Mouse (Mus musculus) neutrophil, adult 5-6 weeks (primary cell): ENCODE results near the gene Asic3. TPM values are rescaled to one million over a fixed set of nuclear protein-coding genes. Genes with fewer than 3 reads are reported as not detected.

Experiments used
- ATAC-seq: fragments of 151-379, 151-347 bp; 2 replicates; pipeline ENCODE4 v1.8.0; 2017; ENCODE audit warnings: mild to moderate bottlenecking, moderate TSS enrichment; ENCODE audit not compliant: insufficient number of reproducible peaks, poor library complexity, low FRiP score, severe bottlenecking; ENCODE audit errors: extremely low read depth
- total RNA-seq: library from RNA; stranded (forward); fragments of 200-1000 nt; gene quantifications from 2 replicates; pipeline ENCODE4 v1.2.3, GENCODE M21; 2017

Asic3 gene
- total RNA-seq, 1 experiment from 2014 or later, result 0.23 TPM

GRCm38 (mm10) chr5:24443927-24444326 lies 30.7 kb downstream of the Asic3 start:
- ATAC-seq, result no peak

- ATAC-seq, result peak; percentile 60
Observed at GRCm38 (mm10) chr5:24444746-24445427, 31.7 kb downstream of the Asic3 start, which contains the start of gene Fastk. Gene Fastk, minus strand, starts transcription at chr5:24445287.

GRCm38 (mm10) chr5:24445428-24446080 lies 32.4 kb downstream of the Asic3 start:
- no peak for ATAC-seq

- no peak for ATAC-seq
Observed at GRCm38 (mm10) chr5:24446630-24447029, 33.4 kb downstream of the Asic3 start.

GRCm38 (mm10) chr5:24447624-24448298 lies 34.6 kb downstream of the Asic3 start, which contains the start of gene Tmub1:
Gene Tmub1, minus strand, starts transcription at chr5:24447854.
- ATAC-seq, result peak; percentile 62

- peak; percentile 62 for ATAC-seq
Observed at GRCm38 (mm10) chr5:24451264-24452029, 38.3 kb downstream of the Asic3 start.

- ATAC-seq, result no peak
Observed at GRCm38 (mm10) chr5:24452030-24452690, 39.0 kb downstream of the Asic3 start, which contains the start of gene Agap3. Gene Agap3, plus strand, starts transcription at chr5:24452177.

DNA sequence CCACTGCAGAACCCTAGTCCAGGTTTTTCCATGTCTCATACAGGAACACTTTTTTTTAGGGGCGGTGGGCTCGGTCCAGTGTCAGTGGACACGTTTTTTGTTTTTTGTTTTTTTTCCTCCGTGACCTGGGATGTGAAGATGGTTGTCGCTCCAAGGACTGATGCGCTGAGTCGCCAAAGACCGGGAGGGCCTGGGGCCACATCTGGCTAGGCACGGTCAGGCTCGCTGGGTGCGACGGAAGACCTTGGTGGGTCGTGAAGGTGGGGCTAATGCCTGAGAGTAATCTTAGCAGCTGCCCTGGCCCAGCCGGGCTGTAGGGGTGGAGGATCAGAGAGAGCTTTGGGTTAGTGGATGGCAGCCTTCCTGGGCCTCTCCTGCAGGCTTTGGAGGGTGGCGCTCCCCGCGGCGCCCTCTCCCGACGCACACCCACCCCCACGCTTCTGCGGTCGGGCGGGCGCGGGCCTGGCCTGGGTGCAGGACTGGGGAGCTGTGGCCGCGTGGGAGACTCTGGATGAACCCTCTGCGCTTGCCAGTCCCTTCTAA lies 39.6 kb downstream of the Asic3 start:
- ATAC-seq, result no peak

DNA sequence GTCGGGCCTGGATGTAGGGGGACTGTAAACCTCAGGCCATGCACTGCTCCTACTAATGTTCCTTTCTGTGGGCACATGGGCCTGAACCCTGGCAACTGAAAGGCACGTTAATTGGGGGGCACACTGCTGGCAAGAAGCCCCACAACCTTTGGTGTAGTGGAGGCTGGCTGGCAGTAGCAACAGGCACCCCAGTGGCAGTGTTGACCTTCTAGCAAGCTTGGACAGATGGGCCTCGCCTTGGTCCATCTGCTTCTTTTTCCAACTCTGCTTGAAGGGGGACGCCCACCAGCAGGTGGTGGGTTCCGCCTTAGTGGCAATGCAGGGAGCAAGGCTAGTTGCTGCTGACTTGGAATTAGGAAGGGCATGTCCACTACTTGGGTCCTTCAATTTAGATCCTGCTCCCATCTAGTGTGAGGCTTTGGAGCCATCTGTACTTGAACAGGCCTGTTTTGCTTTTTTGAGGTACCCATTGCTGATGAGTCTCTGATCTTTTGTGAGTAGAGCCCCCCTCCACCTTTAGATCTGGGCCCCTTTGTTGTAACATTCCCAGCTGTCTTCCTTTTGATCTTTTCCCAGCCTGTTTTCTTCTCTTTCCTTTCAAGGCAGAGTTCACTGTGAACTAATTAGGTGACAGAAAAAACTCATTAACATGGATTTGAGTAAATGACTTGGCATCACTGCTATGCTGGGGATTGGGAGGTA lies 40.2 kb downstream of the Asic3 start:
- no peak for ATAC-seq

DNA sequence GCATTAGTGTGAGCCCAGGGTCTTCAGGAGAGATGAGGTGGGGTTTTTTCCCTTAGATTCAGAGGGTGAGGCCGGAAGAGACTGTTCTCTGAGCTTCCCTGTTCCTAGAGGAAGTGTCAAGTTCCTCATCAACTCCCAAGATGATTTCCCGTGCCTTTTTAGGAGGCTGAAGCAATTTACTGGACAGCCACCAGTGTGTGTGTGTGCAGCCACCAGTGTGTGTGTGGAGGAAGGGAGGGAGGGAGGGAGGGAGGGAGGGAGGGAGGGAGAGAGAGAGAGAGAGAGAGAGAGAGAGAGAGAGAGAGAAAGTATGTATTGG lies 40.8 kb downstream of the Asic3 start:
- no peak for ATAC-seq

GRCm38 (mm10) chr5:24455076-24455475 lies 41.9 kb downstream of the Asic3 start:
- ATAC-seq, result no peak

DNA sequence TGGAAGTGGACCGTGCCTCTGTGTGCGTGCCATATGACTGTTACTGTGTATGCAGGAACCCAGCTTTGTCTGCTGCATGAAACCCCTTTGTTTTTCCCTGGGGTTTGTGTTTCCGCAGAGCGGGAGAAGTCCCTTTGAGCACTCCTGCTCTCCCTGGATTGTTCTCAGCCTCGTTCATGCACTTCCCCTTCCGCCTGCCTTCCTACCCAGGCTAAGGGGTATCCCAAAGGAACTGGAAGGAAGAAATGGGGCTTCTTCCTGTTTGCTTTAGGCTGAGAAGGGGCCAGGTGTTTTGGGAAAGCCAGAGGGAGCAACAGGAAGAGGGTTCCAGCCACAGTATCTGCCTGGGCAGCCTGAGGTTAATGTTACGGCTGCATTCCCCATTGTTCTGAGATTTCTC lies 42.4 kb downstream of the Asic3 start:
- no peak for ATAC-seq

- ATAC-seq, result no peak
Observed at GRCm38 (mm10) chr5:24466762-24467161, 53.6 kb downstream of the Asic3 start.

Other genes starting within 250 kb of the Asic3 start
- 3.8 and 4.9 TPM in 2 replicates for gene Nupl2, start 248.4 kb upstream of the Asic3 start, total RNA-seq
- 0.12 TPM in 1 of 2 replicates, not detected in the other for gene Kcnh2, start 61.8 kb upstream of the Asic3 start, total RNA-seq
- not detected in 2 replicates for gene Nos3, start 48.6 kb upstream of the Asic3 start, total RNA-seq
- gene Atg9b, start 21.2 kb upstream of the Asic3 start, total RNA-seq, result not detected in 2 replicates
- gene Abcb8, start 19.7 kb upstream of the Asic3 start, total RNA-seq, result 5.0 and 5.2 TPM in 2 replicates
- gene Cdk5, start 10.1 kb downstream of the Asic3 start, total RNA-seq, result 30.0 and 36.6 TPM in 2 replicates
- gene Slc4a2, start 10.4 kb downstream of the Asic3 start, total RNA-seq, result 56.8 and 58.0 TPM in 2 replicates
- 32.2 and 32.9 TPM in 2 replicates for gene Fastk, start 31.9 kb downstream of the Asic3 start, total RNA-seq
- gene Tmub1, start 34.5 kb downstream of the Asic3 start, total RNA-seq, result 28.2 and 29.4 TPM in 2 replicates
- 26.1 and 28.6 TPM in 2 replicates for gene Agap3, start 38.8 kb downstream of the Asic3 start, total RNA-seq
- gene Gbx1, start 113.8 kb downstream of the Asic3 start, total RNA-seq, result not detected in 2 replicates
- not detected in 2 replicates for gene Asb10, start 127.6 kb downstream of the Asic3 start, total RNA-seq
- gene 4931409K22Rik, start 143.4 kb downstream of the Asic3 start, total RNA-seq, result not detected in 2 replicates
- gene Abcf2, start 164.1 kb downstream of the Asic3 start, total RNA-seq, result 40.0 and 40.4 TPM in 2 replicates
- gene Chpf2, start 173.3 kb downstream of the Asic3 start, total RNA-seq, result 28.4 and 37.9 TPM in 2 replicates
- gene Smarcd3, start 211.0 kb downstream of the Asic3 start, total RNA-seq, result 0.25 and 1.0 TPM in 2 replicates